Mouse (Mus musculus): ENCODE measurements around the gene Sp8. TPM values are rescaled to one million over a fixed set of nuclear protein-coding genes. Genes with fewer than 3 reads are reported as not detected.
A peak's percentile ranks its signal among the peaks of the same experiment; 100 is the strongest.

The Sp8 gene
- not detected for total RNA-seq (2021)
- long read RNA-seq, experiment 1, result 0 reads
- long read RNA-seq, experiment 2, result 0 reads

DNA sequence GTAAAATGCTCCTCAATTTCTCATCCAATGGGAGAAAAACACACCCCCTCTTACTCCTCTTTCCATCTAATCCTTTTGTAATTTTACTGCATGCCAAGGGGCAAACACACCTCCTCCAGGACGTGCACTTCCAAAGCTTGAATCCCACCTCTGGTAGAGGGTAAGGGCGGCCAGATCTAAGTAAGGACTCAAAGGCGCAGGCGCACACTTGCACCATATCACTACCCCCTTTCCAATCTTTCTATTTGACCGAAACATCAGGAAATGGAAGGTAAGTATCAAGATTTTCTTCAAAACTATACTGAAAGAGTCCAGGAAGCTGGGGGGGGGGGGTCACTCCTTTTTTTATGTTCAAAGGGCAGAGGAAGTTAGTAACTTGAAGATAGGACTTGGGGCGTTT, at the start of gene Sp8:
Sp8 (plus strand) TSS at position 109 of the 400 bp plus-strand sequence.
- no peak for DNase-seq (ENCODE audit: low spot score in 2 of 2)

DNA sequence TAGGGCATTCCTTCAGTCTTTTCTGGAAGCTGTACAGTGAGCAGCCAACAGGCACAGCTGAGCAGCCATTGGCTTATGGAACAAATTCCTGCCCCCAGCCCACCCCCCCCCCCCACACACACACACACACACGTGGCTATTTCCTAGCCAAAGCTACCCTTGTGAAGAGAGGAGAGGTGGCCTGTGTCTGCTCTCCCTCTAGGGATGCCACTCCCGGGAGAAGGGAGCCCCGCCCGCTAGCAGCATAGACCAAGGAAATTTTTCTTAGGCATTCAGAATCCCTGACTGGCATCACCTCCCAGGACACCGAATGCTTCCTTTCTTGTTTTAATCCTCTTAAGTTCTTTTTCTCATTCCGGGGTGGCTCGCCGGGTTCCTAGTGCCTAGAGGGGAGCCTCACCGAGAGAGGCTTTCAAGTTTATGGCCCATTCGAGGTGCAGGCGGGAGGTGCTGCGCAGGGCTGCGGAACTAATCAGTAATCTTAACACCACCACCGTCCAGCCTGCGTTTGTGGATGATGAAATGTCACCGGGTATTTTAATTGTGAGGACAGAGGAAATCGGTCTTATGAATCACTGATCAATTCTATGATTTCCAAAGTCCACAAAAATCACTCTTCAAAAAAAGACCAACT, 34.7 kb upstream of the Sp8 start:
- DNase-seq (ENCODE audit: low spot score in 2 of 2), result no peak

DNA sequence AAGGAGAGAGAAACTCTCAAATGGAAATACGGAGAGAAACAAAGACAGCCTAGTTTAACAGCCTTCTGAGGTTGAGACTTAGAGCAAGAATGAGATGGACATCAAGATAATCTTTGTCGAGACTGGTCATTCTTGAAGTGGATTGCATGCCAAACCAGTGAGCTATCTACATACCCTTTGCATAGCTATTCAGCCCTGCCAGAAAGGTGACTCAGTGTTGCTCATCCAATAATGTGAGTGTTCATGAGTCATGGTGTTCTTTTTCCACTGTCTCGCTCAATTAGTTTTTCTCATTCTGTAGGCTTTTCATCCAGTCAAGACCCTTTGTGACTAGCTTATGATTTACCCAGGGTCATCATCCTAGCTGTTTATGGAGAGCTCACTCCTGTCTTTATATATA, 31.6 kb upstream of the Sp8 start:
- DNase-seq (ENCODE audit: low spot score in 2 of 2), result no peak

DNA sequence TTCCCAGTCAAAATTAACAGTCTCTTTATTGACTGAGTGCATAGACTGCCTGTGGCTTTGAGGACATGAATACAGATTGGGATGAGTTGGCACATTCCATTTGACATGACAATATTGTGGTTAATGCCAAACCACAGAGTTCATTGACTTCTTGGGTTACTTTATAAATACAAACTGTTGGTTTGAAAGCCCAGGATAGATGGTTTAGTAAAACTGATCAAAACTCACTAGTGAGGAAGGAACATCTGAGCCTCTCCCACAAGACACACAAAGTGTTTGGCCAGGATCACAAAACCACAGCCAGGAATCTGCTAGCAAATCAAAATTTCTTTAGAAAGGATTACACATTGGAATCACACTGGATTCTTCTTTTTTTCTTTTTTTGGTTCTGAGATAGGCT, 30.0 kb upstream of the Sp8 start:
- no peak for DNase-seq (ENCODE audit: low spot score in 2 of 2)

DNA sequence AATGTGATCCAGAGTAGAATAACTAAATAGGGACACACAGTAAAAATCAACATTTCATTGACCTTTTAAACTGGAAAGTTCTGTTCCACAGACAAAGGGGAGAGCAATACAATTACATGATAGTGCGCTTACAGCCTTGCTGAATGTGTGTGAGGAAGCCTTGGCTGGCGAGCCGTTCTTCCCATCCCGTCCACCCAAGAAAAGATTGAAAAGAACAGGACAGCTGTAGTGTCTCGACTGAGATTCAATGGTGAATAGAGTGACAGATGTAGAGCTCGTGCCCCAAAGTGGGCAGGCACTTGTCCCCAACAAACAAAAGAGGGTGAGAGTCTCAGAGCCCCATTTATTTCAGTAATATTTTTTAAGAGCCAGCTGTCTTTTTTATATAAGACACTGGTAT, 16.2 kb upstream of the Sp8 start:
- no peak for DNase-seq (ENCODE audit: low spot score in 2 of 2)

DNA sequence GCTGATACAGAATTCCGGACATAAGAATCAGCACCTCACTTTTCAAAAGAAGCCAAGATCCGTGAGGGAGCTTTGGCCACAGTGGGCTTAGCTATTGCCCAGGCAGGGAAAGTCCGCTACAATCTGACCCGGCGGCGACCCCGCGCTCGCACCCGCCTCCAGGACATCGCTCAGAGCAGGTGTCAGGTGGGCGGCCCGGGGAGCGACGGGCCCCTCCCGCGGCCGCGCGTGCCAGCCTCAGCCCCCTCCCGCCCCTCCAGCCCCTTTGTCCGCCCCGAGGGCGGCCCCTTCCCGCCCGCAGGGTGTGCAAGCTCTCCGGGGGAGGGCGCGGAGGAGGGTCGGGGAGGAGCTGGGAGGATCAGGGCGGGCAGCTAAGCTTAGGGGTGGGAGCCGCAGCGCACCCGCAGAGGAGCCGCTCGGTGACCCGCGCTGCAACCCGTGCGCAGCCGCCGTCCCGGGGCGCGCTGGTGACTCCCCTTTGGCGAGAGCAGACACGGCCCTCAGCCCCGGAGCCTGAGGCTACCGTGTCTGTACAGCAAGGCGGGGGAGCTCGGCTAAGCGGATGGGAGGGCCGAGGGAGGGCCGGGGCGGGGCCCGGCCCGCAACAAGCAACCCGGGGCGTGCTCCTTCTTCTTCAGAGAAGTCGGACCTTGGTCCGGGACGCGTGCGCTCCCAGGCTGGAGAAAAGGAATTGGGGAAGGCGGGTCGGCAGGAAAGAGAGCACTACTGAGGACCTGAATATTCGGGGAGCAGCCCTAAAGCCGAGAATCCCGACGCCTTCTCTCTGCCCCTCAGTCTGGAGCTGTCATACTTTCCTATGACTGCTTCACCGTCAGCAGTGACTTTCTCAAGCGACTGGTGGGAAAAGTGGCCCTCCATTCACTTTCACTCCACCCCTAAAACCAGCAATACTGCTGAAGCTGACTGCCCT, 9.5 kb upstream of the Sp8 start:
- DNase-seq (ENCODE audit: low spot score in 2 of 2), result peak in 1 of 2 experiments; percentile 24

DNA sequence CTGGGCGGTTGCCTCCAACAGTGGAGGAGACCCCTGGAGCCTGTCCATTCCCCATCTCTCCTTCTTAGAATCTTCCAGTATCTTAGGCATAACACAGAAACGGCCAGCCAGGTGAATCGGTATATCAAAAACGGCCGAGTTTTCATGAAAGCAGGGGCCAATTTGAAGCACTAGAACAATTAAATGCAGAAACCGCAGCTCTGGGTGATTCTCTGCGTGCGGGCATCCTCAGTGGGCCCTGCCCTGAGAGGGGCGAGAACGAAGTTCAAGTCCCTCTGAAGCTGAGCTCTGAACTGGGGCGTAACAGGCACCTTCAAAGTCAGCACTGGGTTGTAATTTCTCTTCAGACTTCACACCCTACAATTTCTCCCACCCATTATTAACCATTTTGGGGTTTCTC, 8.8 kb upstream of the Sp8 start:
- no peak for DNase-seq (ENCODE audit: low spot score in 2 of 2)

DNA sequence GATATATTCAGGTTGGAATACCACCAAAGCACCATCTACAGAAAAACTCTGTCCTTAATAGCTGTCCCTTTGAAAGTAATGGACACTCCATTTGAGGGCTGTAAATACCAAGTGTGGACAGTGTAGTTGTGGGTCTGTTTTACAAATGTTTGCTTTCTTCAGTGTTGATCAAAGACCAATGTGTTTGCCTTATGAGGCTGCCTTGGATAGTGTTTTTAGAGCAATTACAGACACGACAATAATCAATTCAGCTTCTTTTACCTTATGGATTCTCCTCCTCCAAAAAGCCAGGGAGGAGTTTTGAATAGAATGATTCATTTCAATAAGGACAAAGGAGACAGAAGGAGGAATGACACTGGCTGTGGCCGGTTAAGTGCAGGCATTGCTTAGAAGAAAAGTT, 7.9 kb upstream of the Sp8 start:
- DNase-seq (ENCODE audit: low spot score in 2 of 2), result no peak

DNA sequence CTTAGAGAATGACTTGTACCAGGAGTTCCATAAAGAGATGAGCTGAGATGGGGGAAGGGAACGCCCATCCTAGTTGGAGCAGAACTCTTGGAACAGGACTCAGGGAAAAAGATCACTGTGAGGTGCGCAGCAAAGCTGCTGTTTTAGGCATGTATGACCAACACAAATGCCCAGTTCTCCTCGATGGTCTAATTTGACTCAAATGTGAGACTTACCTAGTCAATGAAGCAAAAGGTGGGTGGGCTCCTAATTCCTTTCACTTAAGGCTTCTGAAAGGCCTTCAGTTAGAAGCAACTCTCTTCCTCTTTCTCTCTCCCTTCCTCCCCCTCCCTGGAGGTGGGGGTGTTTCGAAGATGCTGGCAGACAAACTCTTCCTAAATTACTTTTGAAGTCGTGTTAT, 6.7 kb upstream of the Sp8 start:
- no peak for DNase-seq (ENCODE audit: low spot score in 2 of 2)

DNA sequence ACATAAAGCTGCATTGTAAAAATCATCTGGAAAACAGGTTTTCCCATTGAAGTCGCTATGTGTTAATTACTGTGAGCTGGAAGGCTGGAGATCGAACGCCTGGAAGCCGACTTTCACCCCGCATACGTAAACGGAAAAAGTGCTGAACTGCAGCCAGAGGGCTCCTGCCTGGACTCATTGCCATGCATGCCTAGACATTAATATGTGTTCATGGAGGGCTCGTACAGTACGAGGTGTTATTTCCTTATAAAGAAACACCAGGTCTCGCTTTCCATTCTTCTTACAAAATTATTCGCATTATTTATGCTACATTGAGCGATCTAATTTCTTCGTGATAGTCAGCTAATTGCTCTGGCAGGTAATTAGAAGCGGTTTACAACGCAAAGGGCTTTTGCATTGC, 5.8 kb upstream of the Sp8 start:
- DNase-seq (ENCODE audit: low spot score in 2 of 2), result no peak

DNA sequence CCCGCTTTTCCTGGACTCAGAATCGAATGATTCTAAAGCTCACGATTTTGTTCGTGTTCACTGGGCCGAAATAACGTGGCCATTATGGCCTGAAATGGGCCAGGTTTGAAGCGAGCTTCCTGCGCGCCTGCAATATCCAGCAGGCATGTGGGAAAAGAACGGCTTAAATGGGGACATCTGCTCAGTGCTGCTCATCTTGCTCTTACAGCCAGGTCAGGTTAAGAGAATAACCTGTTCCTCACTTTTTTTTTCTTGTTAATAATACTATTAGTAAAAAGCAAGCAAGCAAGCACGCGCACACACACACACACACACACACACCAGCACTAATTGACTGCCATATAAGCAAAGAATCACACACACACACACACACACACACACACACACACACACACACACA, 5.3 kb upstream of the Sp8 start:
- no peak for DNase-seq (ENCODE audit: low spot score in 2 of 2)

DNA sequence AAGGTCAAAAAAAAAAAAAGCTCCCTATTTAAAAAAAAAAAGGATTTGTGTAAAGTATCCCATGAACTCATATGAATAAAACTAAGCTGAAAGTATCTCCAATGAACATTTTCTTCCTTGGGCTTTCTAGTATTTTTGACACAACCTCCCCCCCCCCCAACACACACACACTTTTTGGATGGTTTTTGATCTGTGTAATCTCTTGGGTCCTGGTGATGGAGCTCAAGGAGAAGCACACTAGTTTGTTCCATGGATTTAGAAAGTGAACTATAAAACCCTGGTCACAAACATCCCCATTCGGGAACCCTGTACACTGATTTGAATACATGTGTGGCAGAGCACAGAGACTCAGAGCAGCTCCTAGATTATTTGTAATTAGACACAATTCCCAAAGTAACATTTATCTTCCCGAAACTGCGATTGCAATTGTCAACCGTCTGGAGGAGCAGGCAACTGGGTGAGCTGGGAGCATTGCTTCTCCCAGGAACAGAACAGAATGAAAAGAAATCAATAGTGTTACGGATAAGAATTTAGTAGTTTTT, 4.7 kb upstream of the Sp8 start:
- no peak for DNase-seq (ENCODE audit: low spot score in 2 of 2)

DNA sequence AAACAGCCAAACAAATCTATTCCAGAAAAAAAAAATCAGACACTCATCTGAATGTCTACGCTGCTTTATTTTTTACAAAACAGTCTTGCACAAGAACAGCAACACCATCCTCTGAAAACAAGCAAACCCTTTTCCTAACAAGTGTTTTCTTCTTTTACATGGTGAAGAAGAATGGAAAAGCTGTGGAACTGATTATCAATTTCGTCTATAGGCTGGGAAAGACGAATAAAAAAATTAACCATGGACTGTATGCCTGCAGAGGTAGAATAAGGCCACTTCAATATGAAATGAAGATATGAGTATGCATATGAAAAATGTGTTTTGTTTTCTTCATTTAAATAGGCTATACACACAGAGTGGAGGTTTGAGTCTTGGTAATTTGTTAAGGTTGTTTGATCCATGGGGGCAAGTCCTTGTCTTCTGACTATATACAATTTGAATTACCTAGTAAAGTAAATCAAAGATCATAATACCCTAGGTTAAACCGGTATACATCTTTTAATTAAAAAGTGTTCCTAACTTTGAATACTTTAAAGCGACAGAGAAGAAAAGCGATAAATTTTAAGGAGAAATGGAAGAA, 4.1 kb upstream of the Sp8 start:
- DNase-seq (ENCODE audit: low spot score in 2 of 2), result no peak

DNA sequence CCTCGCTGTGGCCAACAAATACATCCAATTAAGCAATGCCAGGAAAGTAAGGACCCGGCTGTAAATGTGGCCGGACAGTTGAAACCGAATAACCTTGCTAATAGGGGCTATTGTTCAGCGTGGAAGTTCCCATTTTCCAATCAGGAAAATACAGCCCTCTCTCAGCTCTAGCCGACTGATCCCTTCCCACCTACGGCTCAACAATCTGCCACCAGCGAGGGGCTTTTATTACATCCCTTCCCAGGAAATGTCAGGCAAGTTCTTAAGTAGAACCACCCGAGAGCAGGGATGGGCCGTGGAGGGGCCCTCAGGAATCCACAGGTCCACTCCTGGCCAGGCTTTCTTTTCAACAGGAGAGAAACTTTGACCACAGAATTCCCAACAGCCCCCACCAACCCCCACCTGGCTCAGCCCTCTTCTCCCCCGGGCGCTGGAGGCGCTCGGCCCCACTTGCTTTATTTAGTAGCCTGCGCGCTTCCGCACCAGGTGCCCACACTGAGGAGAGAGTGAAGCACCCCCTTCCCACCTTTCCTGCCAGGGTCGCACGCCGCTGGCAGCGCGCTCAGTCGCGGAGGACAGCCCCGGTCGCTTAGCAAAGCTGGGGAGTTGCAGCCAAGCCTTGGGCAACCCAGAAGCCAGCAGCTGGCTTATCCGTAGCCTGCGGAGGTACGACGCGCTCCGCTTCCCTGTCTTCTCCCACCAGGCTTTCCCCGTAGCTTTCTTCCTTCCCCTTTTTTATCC, 3.3 kb upstream of the Sp8 start:
- DNase-seq (ENCODE audit: low spot score in 2 of 2), result peak in 1 of 2 experiments; percentile 12

DNA sequence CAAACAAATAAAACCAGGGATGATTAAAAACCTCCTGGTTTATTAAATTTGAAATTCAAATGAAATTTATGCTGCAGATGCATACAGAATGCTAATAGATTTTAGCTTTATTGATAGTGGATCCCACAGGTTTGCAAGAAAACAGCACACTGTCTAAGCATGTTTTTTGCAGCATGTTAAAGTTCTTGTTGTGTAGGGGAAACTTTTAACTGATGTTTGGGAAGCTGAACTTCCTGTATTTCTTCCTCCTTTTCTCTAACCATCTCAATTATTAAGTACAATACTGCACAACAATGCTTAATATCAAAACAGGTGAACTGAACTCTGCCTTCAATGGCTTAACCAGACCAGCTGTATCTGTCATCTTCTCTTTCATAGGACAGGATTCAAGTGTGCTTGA, 2.0 kb upstream of the Sp8 start:
- no peak for DNase-seq (ENCODE audit: low spot score in 2 of 2)

DNA sequence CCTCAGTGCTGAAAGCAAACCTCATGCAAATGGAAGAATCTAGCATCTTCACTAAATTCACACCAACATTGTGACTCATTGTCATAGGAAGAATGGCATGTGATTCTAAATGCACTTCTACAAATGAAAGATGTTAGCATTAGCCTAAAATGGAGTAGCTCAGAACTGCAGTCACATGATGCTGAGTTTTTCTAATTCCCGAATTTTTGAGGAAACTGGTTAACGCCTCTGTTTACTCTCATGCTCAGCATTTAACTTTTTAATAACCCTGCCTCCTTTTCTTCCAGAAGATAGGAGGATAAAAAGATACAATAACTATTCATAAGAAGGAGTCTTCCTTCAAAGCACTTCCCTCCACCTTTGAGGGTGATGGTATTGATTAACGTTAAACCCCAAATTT, 1.3 kb upstream of the Sp8 start:
- no peak for DNase-seq (ENCODE audit: low spot score in 2 of 2)

DNA sequence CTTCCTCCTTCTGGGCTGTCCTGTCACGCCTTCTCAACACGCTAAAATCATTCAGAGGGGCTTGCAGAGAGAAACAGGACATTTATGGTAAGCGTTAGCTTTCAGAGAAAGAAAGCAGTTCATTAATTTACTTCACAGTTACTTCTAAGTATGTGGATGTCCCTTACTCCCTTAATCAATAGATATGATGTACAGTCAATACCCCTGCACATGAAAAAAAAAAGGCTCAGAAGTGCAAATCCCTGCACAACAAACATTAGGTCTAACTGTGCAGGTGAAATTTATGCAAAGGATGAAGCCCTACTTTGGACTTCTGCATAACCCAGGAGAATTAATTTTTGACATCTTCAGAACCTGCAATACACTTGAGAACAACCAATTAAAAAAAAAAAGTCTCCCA, 778 bp upstream of the Sp8 start:
- no peak for DNase-seq (ENCODE audit: low spot score in 2 of 2)

DNA sequence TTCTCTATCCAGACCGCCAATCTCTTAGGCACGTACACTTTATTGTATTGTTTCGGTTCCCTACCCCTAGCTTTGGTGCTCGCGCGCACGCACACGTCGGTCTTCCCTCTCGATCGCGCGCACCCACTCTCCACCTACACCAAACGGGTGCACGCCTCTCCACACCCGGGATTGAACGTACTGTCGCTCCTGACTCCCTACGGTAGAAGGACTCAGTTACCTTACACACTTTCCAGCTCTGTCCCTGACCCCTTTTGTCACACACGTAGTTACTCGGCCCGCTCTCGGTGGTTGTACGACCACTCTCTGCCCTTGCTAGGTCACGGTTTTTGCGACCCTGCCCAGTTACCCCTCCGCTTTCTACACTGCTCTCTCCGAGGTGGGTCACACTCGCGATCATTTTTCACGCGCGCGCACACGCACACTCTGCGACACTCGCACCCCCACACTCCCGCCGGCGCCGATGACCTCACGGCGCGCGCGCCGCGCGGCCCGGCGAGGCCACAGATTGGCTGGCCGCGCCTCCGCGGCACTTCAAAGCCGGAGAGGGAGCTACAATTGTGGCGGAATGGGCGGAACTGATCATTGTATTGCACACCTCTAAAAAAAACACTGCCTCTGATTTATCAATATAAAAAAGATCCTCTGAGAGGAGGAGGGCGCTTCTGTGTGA, 656 bp downstream of the Sp8 start:
- DNase-seq (ENCODE audit: low spot score in 2 of 2), result peak in 1 of 2 experiments; percentile 11

DNA sequence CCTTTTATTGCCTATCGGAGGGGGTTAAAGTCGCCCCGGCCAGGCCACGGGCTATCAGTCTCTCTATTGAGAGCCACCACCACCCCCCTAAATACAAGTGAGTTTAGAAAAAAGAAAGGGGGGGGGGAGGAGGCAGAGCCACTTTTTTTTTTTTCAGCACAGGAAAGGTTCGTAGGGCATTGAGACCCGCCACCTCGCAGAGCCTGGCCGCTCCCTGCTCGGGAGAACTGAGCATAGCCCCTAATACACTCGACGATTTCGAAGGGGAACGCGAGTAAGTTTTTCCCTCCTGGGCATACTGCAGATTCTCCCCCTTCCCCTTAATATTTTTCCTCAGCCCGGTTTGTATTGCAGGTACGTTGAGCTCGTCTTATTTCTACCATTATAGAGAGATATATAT, 1.3 kb downstream of the Sp8 start:
- DNase-seq (ENCODE audit: low spot score in 2 of 2), result no peak

DNA sequence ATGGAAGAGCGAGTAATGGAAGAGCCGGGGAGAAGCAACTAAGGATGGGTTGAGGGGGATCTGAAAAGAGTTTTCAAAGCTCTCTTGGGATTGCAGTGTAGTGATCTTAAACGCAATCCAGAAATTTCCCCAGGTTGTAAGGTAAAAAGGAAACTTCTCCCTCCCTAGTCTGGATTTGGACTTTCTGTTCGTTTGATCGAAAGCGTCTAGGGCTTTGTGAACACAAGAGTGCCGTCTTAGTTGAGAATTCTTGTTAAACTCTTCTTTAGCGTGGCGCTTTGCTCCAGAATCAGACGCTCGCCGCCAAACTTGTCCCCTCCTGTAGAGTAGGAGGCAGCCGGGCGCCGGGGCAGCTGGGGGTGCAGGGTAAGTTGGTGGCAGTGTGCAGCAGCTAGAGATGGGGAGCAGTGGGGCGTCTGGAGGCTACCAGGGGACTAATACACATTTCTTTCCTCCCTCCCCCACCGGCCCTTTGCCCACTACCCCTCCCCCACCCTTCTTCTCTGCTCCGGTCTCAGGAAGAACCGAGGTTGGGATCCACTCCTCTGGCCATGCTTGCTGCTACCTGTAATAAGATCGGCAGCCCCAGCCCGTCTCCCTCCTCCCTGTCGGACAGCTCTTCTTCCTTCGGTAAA, 1.8 kb downstream of the Sp8 start:
- DNase-seq (ENCODE audit: low spot score in 2 of 2), result peak in 1 of 2 experiments; percentile 16

All from gastrocnemius, postnatal 4 days (tissue).